Mouse (Mus musculus) embryo, embryonic 11 days (tissue): ENCODE data around the gene E130309D02Rik.
A peak's percentile ranks its signal among the peaks of the same experiment; 100 is the strongest.

Experiments
- DNase-seq: peaks from one replicate; pipeline ENCODE4 v3.0.0-alpha.2; 2015

The E130309D02Rik gene

GRCm38 (mm10) chr5:143314730-143315513 is at the start of gene E130309D02Rik:
Gene E130309D02Rik, minus strand, starts transcription at chr5:143315360.
- peak; percentile 92 for DNase-seq

GRCm38 (mm10) chr5:143363678-143364615 is 48.8 kb upstream of the E130309D02Rik start:
- DNase-seq: peak; percentile 85

DNA sequence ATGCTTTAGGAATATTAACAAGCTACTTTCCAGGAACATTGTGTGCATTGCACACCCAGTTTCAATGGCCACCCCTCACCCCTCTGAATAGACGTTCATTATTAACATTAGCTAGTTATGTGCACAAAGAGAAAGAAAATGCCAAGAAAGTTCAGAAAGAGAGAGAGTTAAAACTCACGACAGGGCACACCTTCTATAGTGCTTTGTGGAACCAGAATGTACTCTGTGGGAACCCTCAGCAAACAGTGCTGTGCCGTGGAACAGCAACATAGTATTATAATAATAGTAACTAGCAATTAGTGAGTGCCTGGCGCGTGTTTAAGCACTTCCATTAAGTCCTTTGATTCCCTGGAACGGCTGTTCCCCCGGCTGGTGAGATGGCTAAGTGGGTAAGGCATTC is 46.3 kb upstream of the E130309D02Rik start:
- DNase-seq: no peak

DNA sequence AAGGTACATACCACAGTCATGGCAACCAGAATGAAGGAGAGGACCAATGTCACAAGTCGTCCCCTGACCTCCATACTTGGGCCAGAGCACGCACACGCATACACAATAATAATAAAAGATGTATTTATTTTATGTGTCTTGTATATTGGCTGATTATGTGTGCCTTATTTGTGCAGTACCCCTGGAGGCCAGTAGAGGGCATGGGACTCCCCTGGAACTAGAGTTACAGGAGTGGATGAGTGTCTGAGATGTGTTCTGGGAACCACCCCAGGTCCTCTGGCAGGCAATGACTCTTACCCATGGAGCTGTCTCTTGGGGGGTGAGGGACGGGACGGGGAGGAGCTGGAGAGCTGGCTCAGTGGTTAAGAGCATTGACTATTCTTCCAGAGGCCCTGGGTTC is 44.8 kb upstream of the E130309D02Rik start:
- no peak for DNase-seq

DNA sequence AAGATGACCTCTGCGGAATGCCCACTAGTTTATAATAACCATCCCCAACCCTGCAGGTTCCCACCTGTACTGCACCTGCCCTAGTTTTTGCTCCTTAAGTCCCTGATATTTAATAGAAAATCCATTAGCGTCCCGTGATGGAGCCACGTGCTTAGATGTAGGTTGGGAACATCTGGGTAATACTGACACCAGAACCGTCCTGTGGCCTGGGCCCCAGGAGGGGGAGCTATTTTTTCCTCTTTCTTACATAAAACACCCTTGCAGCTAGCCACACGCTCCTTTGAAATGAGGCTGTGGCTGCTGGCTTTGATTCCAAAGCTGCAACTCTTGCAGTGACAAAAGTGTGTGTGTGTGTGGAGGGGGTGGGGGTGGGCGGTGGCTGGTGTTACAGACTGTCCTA is 44.1 kb upstream of the E130309D02Rik start:
- no peak for DNase-seq

- peak; percentile 37 for DNase-seq
Measured at GRCm38 (mm10) chr5:143357564-143357963, 42.4 kb upstream of the E130309D02Rik start.

GRCm38 (mm10) chr5:143356686-143357388 is 41.7 kb upstream of the E130309D02Rik start, which contains the start of gene Grid2ip:
Gene Grid2ip, plus strand, starts transcription at chr5:143357338.
- DNase-seq: peak; percentile 62

DNA sequence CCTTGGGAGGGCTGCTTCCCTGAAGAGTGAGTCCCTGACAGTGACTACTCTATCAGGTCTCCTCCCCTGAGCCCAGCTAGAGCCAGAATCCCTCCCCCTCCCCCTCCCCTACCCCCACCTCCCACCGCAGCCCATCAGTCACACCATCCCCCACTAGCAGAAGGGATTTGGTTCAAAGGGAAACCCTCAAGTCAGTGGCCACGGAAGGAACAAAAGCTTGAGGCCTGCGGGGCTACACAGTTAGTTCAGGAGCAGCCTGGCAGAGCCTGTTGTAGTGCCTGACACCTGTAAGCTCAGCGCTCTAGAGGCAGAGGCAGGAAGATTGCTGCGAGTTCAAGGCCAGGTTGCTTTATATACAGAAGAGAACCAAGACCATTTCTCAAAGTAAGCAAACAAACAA is 40.9 kb upstream of the E130309D02Rik start:
- DNase-seq: no peak

- DNase-seq: no peak
Measured at GRCm38 (mm10) chr5:143346367-143346766, 31.2 kb upstream of the E130309D02Rik start.

DNA sequence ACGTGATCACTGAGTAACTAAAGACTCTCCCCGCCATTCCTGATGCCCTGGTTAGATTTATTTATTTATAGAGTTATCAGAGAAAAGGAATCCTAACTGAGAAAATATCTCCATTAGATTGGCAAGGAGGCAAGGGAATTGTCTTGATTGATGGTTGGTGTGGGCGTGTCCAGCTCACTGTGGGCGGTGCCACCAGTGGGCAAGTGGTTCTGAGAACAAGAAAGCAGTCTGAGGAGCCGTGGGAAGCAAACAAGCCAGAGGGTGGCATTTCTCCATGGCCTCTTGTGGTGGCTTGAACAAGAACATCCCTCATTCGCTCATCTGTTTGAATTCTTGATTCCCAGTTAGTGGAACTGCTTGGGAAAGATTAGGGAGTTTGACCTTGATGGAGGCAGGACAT is 24.4 kb upstream of the E130309D02Rik start:
- DNase-seq: no peak

DNA sequence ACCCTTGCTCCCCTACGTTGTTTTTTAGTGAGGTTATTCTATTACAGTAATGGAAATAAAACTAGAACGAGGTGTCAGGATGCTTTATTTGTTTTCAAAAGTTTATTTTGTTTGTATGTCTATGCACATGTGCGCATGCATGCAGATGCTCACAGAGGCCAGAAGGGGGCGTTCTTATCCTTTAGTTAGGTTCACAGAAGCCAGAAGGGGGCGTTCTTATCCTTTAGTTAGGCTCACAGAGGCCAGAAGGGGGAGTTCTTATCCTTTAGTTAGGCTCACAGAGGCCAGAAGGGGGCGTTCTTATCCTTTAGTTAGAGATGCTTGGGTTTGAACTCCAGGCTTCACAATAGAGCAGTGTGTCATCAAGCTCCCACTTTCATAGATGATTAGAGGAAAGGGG is 21.4 kb upstream of the E130309D02Rik start:
- peak; percentile 25 for DNase-seq

DNA sequence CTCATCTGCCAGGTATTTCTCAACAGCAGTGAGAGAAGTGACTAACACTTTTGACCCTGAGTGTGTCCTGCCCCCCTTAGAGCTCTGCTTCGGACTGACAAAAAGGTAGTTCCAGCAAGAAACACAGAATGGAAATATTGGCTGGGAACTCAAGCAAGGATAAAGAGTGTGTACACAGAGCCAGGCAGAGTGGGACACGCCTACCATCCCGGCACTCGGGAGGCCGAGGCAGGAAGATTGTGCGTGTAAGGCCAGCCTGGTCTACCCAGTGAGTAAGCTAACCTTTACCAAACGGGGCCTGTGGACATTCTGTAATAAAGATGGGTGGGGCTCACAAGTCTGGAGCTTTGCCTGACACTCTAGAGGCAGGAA is 19.9 kb upstream of the E130309D02Rik start:
- no peak for DNase-seq

DNA sequence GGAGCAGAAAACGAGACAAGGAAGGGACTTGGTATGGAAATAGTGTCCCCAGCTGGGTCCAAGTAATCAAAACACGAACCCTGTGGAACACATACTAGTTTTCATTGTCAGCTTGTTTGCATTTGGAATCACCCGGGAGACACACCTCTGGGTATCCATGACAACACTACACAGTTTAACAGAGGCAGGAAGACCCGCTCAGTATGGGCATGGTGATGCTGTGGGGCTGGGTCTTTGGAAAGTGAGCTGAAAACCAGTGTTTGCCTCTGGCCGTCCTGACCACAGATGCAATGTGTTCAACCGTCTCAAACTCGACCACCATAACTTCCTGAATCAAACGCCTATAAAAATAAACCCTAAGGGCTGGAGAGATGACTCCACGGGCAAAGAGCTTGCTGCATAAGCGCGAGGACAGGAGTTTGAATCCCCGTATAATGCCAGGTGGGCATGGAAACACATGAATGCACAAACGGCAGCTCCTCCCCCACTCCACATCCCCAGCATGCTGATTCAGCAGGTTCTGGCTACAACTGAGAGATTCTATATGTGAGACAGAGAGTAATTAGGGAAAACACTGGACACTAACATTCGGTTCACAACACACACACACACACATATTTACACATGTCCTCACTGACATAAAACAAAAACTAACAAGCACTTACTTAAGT is 19.4 kb upstream of the E130309D02Rik start:
- DNase-seq: no peak

DNA sequence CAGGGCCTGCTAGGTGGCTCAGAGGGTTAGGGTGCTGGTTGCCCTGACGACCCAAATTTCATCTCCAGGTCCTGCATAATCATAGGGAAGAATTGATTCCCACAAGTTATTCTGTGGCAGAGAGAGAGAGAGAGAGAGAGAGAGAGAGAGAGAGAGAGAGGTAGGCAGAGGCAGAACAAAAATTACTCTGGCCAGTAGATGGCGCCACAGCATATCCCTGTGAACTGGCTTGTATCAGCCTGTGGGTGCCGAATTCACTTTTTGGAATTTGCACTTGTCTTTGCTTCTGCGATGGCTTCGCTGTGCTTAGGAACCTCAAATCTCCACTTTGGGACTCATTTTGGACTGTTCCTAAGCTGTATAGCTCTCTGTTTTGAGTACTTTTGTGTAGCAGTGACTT is 18.7 kb upstream of the E130309D02Rik start:
- peak; percentile 76 for DNase-seq

- peak; percentile 96 for DNase-seq
Measured at GRCm38 (mm10) chr5:143328690-143329495, 13.7 kb upstream of the E130309D02Rik start, which contains the start of gene Zdhhc4. Gene Zdhhc4, minus strand, starts transcription at chr5:143329256.

DNA sequence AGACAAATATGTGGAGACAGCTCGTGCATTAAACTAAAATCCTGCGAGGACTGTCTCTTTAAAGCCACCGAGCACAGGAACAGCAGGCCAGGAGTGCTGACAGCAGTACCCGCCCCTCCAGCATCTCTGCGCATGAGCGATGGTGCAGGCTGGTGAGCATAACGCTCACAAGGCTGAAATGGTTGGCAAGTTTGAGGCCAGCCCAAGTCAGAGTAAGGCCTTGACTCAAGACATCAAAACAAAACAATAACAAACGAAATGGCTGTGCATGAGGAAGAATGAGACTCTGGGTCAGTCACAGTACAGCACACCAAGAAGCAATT is 2.1 kb upstream of the E130309D02Rik start:
- DNase-seq: no peak

DNA sequence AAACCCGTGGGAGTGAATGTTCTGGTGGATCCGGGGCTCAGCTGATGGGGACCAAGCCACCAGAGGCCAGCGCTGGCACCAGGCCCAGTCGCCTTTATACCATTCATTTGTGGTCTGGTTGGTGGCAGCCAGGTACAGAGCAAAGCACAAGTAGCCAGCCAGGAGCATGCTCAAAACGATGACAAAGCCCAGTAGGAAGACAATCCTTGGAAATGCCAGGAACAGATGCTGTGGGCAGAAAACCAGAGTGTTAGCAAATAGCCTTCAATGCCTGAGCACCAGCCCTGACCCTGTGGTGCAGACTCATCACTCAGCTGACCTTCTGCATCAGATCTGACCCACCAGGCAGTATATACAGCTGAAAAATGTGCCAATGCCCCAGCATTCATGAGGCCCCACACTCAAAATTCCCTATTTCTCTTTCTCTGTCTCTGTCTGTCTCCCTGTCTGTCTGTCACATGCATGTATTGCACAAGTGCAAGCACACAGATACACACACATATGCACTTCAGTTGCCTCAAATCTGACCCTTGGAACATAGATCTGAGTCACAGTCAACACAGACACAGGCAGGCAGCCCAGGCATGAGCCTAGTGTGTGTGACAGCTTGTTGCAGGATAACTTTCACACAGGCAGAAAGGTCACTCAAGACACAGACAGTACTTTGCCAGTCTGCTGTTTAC is 1.6 kb upstream of the E130309D02Rik start:
- no peak for DNase-seq

GRCm38 (mm10) chr5:143315514-143315888 is 341 bp upstream of the E130309D02Rik start:
- DNase-seq: no peak

- peak; percentile 44 for DNase-seq
Measured at GRCm38 (mm10) chr5:143314183-143314729, 904 bp downstream of the E130309D02Rik start.

DNA sequence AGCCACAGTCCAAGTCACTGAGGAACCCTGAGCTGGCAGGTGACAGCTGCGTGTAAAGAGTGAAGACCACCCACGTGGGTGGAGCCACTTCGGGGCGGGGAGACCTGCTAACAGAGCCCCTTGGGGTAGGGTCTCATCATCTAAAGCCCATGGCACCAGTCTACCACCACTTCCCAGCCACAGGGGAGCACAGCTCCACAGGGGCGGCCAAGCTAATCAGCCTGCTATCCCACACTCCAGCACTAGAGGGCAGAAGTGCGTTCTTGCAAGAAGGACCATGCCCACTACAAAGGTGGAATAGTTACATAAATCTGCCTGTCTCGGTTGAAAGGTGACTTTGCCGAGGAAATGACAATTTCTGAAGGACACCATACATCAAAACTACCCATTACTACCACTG is 3.3 kb downstream of the E130309D02Rik start:
- DNase-seq: peak; percentile 82

DNA sequence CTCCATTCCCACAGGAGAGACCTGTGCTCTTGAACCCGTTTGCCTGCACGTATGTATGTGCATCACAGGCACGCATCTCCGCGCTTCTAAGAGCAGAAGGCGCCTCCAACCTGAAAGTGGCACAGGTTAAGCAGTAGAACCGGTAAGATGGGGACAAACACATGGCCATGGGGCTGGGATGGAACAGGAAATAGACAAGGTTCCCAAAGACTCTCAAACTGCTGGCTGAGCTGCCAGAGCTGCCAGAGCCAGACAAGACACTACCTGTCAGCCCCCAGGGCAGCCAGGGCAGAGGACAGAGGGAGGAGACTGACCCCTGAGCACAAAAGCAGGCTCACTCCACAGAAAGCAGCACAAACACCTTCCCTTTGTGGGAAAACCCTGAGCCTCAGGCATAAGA is 5.2 kb downstream of the E130309D02Rik start:
- DNase-seq: no peak
